Mouse (Mus musculus): Measurements from ENCODE around the gene Mark1.

DNA sequence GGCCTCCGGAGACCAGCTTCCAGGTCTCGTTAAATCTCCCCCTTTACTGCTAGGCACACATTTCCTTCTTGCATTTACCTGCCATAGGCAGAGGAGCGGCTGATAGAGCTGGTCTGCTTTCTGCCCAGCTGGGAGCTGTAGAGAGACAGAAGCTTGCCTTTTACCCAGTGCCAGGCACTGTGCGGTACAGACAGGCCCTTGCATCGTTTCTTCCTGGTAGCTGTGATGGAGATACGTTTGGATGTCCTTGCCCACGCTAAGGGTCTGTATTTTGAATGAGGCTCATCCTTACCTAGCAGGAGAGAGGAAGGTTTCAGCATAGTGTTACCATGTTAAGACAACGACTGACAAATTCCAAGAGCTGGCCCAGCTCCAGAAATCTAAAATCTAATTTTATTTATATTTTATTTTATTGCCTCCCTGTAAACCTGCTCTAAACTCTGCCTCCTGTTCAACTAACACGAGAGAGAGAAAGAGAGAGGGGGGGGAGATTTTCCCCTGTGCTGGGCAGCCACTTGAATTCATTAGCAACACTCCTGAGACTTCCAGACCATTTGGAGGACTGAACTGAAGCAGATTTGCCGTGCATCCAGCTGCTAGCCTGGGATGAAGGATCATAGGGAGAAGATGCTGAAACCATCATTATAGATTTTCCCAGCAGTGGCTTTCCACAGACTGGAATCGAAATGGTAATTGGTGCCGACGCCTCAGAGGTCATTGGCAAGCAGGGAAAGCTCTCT lies 21.2 kb upstream of the Mark1 start:
- TF ChIP-seq CTCF (IDR thresholded peaks at IDR 0.05; ENCODE audit: extremely low read depth, insufficient read depth, low read length) (no peak), POLR2A (IDR thresholded peaks at IDR 0.05; ENCODE audit: extremely low read depth, insufficient read depth, low read length) (no peak)
